Mouse (Mus musculus) large intestine, adult 2 months (tissue): ENCODE results near the gene Osbpl6. TPM values are rescaled to one million over a fixed set of nuclear protein-coding genes. Genes with fewer than 3 reads are reported as not detected.

ENCODE experiments used
- DNase-seq: peaks from one replicate; pipeline ENCODE4 v3.0.0-alpha.2; 2012; ENCODE audit warnings: low read depth, low spot score
- WGBS: fragments of 180-500 bp; shearing (Covaris S2); methylation state at CpG from one replicate; pipeline ENCODE4 v1.1.7; 2018; 5-methylcytosine and 5-hydroxymethylcytosine counted together
- polyA plus RNA-seq: library from polyadenylated mRNA; depleted of rRNA; stranded (reverse); fragments of >200 nt; gene quantifications from 2 replicates; pipeline ENCODE4 v1.2.3, GENCODE M21; 2012

Osbpl6 gene
- polyA plus RNA-seq, 1 experiment = 10.4 TPM

DNA sequence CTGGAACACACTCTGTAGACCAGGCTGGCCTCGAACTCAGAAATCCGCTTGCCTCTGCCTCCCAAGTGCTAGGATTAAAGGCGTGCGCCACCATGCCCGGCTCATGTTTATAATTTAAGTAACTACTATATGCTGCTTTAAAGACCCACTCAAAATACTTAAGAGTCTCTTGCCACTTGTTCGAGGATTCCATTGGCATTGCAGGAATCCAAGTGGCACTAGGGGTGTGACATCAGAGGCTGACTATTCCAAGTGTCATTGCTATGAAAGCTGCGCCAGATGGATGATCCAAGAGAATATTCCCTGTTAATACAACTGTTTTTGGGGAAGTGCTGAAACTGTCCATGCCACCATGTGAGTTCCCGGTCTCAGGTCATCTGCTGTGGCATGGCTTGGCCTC, 83.9 kb downstream of the Osbpl6 start:
- 93% methylated on average over 8 of the region's 8 CpGs for WGBS
- DNase-seq = no peak

DNA sequence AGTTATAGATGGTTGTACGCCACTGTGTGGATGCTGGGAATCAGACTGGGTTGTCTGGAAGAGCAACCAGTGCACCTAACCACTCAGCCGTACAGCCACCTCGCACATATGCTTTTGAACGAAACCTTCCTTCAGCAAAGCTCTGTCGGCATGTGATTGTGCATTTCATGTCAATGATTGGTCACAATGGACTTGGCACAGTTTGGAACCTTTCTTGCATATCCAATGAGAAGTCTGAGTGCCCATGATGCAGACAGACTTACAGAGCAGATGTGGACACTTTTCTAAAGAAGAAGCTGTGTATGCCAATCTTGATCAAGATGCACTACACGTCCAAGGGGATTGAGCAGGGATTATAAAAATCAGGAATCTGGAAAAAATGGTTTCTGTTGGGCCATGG, 85.1 kb downstream of the Osbpl6 start:
- WGBS = 94% methylated on average over 6 of the region's 6 CpGs
- no peak for DNase-seq

DNA sequence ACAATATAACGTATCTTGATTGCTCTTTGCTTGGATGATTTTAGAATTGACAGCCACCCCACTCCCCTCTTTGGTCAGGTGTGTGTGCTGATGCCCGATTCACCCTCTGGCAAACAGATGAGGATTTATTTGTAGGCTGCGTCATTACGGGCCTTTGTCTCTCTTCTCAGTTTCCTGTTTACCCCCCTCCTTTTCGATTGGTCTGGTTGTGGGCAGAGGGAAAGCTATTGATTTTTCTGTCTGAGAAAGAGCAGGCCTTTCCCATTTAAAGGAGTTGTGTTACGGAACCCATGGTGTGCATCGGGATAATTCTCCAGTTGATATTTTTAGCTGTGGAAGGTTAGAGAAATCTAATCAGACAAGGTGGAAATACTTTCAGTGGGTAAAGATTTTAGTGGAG, 85.9 kb downstream of the Osbpl6 start:
- no peak for DNase-seq
- 71% methylated on average over 7 of the region's 7 CpGs for WGBS

DNA sequence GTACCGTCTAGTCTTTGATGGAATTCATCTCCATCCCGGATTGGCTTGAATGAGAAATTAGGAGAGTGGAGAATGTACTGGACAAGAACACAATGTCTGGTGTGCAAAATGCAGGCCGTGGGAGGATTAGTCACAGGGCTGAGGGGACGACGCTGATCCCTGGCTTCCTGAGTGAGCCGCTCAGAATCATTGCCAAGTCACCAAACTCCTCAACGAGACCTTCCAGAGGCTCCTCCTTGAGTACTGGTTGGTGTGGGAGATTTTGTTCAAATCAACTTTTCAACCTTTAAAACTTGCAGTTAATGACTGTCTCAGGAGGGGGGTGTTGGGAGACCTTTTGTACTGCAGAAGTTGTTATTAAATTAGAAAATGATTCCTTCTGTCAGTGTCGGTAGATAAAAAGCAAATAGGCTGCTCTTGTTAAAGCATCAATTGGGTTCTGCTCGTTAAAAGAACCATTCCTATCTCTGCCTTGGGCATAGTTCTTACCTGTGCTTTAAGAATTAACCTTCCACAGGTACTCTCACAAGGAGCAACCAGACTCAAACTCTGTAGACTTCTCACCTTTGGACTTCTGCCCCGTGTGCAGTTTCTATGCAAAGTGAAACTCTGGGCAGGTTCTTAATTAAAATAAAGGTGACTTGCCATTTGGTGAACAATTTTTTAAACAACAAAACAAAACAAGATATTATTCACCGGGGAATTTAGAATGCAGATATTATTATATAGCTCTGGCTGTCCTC, 89.9 kb downstream of the Osbpl6 start:
- DNase-seq = no peak

DNA sequence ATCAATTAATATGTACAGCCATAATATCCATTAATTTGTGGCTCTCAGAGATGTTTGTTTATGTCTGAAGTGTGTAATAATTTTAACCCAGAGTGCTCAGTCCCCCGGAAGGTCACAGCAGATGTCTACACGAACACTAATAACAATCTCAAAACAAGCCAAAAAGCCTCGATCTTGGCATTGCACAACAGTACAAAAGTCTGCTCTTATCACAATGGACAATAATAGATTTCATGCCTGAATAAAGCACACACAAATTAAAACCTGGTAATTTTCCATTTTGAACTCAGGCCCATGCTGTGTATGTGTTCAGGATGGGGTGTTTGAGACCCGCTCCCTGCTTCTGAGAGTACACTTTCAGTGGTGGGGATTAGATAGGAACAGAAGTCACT, 90.4 kb downstream of the Osbpl6 start:
- DNase-seq = no peak
- 72% methylated on average over 4 of the region's 4 CpGs for WGBS

More for the DNA sequence above, 89.9 kb downstream of the Osbpl6 start:
- 76% methylated on average over 11 of the region's 11 CpGs for WGBS

DNA sequence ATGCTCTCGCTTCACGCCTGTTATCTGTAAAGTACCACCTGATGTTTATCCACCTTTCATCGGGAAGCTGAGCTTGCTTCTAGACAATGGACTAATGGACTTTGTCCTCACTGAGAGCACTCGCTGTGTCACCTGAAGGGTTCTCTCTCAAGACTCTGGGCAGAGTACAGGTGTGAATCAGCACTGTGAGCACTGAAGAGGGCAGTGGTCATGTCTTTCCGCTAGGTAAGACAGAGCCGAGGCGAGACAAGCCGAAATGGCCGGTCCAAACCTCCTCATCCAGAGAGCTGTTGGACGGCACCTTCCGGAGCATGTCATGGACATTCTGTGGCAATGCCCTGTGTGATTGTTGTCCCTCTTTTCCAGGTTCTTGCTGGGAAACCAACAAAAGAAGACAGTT, 92.6 kb downstream of the Osbpl6 start:
- WGBS = 63% methylated on average over 11 of the region's 11 CpGs
- DNase-seq = peak; percentile 35

DNA sequence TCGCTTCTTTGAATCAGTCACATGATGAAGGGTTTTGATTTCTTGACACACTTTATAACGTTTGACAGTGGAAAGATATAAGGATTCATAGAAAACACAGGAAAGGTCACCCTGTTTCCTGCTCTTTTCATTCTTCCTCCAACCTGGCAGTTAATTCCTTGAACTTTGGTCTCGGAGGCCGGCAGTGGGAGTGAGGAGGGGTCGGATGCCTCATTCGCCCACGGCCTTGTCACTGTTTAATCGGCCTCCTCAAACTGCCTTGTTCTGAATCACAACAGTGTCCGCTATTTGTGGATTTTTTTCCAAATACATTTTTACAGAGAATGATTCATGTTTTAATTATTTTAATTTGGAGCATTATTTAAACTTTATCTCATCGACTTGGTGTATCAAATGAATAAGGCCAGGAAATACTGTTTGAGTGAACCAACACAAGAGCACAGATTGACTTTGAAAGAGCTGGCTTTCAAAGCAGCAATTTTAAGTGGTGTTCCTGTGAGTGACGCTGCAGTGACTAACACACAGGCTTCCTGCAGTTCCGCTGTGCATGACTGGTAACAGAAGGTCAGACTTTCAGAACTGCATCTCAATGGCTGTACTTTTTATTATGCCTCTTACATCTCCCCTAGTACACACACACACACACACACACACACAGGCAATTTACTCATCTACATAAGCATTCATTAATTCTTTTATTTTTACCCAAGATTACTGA, 98.0 kb downstream of the Osbpl6 start:
- 46% methylated on average over 12 of the region's 12 CpGs for WGBS
- no peak for DNase-seq

DNA sequence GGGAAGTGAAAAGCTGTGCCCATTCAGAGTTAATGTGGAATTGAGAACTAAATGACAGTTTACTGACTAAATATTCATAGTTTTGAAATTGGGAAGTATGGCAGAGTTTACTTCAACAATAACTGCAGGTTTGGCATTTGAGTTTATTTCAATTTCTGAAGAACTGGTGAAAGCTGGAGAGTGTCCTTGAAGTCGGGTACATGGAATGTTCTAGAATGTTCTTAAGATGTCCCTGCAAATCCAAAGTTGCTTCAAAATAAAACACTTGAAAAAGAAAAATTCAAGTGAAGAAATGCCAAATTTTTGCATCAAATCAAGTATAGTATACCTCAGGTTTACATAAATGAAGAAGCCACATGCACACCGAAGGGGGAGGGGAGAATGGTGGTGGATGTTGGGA, 98.7 kb downstream of the Osbpl6 start:
- no peak for DNase-seq
- WGBS = 94% methylated on average over 2 of the region's 2 CpGs

DNA sequence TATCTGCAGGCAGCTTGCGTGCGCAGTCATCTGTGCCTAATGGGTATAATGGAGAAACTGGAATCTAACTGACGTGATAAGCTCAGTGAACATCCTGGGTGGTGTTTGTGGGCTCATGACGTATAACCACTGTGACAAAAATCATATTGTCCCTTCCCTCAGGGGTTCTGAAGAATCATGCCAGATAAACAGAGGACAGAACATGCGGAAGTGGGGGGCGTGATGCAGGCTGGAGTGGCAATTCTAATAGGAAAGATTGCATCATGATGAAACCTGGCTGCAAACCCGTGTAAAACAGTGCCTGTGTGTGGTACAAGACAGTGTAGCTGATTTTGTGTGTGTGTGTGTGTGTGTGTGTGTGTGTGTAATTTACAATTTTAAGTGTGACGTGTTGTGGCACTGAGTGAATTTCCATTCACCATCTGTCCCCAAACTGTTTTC, 105.0 kb downstream of the Osbpl6 start:
- WGBS = 87% methylated on average over 8 of the region's 8 CpGs
- DNase-seq = no peak

DNA sequence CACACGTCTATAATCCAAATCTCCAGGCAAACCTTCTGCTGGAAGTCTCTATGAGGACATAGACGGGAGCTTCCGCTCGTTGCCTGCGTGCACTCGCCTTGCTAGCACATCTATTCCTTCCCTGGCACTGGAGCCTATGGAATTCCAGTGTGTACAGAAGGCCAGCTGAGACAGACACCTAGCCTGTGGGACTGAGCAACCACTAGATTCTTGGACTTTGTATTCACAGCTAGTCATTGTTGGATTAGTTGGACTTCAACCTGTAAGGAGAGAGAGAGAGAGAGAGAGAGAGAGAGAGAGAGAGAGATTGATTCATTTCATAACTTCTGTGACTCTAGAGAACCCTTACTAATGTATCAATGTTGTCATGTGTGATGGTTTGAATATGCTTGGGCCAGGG, 105.8 kb downstream of the Osbpl6 start:
- no peak for DNase-seq
- WGBS = 90% methylated on average over 6 of the region's 6 CpGs

DNA sequence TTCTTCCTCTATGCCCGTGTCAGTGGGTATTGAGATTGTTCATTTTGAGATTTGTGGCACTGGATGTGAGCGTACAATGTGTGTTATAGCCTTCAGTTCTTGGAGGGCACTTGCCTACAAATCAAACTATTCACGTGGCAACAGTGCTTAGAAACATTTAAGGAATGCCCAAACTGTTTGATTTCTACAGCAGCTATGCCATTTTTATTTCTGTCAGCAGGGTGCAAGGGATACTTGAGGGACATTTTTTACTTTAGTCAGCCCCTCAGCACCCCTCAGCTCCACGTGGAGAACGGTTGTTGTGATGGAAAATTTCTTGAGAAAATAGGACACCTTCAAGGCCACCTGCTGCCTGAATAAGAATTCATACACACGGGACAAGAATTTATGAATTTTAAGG, 106.6 kb downstream of the Osbpl6 start:
- 75% methylated on average over 6 of the region's 6 CpGs for WGBS
- no peak for DNase-seq

DNA sequence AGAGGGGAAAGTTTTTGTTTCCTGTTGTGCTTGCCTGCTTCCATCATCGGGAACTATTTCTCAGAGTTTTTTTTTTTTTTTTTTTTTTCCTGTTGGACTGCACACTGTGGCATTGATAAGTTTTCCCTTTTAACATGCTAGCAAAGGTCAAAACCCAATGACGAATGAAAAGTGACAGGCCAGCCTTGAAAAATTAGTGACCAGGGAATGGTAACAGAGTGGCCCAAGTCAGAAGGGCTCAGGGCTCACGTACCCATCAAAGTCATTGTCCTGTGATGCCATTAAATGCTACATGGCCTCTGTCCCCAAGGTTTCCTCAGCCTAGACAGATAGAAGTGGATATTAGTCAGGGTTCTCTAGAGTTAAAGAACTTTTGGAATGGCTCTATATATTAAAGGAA, 107.0 kb downstream of the Osbpl6 start:
- DNase-seq = no peak

DNA sequence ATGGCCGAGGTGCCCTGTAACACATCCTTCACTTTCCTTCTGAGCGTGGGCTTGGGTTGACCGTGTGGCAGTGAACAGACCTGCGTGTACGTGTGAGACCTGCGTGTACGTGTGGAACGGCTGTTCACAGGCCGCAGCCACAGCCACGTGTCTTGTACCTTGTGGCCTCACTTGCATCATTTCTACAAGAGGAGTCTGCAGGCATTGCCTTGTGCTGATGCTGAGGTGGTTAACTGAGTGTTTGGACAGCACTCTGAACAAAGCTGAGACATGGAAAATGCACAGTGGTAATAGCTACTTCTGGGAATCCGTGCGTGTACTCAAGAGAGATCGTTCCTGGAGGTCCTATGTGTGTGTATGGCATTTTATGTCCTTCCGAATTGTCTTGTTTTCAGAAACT, 111.2 kb downstream of the Osbpl6 start:
- DNase-seq = no peak
- WGBS = 89% methylated on average over 14 of the region's 14 CpGs

More for the DNA sequence above, 107.0 kb downstream of the Osbpl6 start:
- 87% methylated on average over 3 of the region's 3 CpGs for WGBS

DNA sequence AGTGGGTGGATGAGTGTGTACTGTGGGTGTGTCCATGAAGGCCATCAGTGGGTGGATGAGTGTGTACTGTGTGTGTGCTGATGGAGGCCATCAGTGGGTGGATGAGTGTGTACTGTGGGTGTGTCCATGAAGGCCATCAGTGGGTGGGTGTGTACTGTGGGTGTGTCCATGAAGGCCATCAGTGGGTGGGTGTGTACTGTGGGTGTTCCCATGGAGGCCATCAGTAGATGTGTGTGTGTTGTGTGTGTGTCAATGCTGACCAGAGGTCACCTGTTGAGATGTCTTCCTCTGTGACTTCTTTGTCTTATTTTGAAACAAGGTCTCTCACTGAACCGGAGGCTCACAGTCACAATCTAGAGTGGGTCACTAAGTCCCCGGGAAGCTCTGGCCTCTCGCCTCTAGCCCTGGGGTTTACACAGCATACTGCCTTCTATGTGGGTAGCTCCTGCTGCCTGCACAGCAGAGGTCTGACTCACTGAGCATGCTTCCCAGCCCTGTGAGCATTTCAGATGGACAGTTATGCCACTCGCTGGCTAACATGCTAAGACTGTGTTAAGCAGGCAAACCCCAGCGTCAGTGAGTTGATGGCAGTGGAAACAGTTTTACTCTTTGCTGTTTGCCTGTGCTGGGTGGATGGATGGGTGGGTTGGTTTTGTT, 112.2 kb downstream of the Osbpl6 start:
- WGBS = 91% methylated on average over 5 of the region's 5 CpGs
- no peak for DNase-seq

DNA sequence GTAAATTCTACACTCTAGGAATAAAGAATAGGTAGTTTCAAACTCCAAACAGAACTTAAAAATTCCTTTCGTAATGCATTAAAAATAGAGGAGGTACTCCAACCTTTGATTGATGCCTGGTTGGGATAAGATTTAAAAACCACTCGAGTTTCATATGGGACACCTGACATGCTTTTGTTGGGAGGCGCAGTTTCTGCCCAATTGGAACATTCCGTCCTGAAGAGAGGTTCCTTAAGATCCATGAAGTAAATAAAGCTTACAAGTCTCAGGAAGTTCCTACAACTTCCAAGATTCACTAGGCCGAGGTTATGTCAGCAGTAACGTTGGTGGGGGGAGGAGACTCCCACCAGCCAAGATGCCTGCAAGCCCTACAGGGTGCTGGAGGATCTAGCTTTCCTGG, 115.3 kb downstream of the Osbpl6 start:
- 80% methylated on average over 6 of the region's 6 CpGs for WGBS
- DNase-seq = no peak

DNA sequence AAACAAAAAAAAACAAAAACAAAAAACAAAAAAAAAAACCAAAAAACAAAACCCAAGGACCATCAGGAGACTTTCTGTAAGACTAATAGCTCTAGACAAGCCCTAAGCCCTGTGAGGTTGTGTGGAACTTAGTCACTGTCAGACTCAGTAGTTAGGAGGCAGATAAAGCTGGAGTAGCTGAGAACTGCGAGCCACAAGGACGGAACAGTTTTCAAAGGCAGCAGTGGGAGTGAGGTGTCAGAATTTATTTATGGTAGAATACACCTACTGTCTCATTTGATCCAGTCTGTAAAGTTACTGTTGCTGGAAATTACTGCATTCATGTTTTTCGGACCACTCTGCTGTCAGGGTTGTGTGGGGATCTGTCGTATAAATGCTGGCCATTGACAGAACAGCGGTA, 118.1 kb downstream of the Osbpl6 start:
- 92% methylated on average over 5 of the region's 5 CpGs for WGBS

DNA sequence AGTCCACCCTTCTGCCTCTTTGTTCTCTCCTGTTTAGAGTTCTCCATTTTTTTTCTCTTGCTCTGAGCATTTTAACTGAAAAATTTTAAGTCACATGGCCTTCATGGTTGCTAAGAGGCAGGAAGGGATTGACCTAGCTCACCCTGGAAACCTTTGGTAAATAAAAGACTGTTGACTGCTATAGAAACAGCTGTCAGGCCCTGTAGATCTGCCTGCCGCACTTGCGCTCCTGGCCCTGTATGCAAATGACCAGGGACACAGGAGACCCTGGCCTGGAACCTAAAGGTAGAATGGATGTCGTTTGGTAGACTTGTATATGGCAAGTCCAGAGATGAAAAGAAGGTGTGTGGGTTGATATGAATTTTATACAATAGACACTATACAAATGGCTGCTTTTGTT, 119.3 kb downstream of the Osbpl6 start:
- 49% methylated on average over 3 of the region's 3 CpGs for WGBS
- no peak for DNase-seq

More for the DNA sequence above, 118.1 kb downstream of the Osbpl6 start:
- no peak for DNase-seq

DNA sequence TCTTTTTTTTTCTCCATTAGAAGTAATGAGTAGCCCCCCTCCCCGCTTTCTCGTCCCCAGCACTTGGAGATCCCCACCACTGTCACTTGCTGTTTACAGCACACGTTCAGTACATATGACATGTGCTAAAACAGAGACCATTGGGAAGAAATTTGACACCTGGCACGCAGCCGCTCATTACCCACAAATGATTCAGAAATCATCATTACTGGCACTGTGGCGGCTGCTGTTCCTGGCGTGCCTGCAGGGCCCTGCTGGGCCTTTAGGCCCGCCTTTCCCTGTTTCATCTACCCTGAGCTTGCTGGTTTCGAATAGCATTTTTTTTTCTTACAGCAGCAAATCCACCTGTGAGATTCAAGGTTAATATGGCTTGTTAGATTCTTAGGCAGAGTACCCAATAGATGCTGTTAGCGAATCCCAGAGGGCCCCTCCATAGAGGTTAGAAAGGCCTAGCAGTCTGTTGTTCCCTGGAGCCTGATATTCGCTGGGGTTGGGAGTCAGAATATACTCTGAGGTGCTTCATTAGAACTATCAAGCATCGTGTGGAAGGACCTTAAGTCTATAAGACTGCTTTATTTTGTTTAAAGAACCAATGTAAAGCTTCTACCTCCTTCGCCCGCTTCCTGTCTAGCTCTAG, 126.3 kb downstream of the Osbpl6 start:
- no peak for DNase-seq
- 88% methylated on average over 14 of the region's 14 CpGs for WGBS

DNA sequence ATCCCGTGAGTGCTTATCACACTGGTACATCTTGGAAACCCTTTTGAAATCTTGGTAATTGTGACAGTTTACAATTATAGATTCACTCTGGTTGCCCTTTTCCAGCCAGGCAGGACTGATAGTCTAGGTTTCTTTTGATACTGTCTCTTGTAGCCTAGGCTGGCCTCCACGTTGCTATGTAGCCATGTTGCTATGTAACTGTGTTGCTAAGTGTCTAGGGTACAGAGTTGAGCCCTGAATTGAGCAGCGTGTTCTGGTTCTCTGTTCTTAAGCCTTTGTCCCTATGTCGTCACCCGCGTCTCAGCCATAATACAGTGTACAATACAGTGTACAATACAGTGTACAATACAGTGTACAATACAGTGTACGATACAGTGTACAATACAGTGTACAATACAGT, 128.6 kb downstream of the Osbpl6 start:
- WGBS = 91% methylated on average over 7 of the region's 7 CpGs
- no peak for DNase-seq

DNA sequence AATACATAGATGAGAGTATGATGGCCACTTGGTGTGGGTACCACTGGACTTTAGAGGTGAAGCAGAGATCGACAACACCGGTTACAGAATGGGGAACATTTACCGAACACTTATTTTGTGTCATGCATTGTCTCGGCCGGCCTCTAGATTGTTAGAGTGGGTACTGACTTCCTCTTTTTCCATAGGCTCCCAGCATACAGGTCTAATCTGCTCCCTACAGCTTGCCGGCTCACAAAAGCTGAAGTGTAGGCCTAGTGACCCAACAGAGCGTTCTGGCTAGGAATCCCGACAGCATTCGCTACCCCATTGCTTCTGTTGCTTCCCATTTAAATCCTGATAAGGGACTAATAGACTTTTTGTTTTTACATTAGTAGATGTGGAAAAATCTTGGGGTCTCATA, 135.6 kb downstream of the Osbpl6 start:
- no peak for DNase-seq
- 92% methylated on average over 9 of the region's 9 CpGs for WGBS
